Mouse (Mus musculus) stomach, embryonic 16.5 days (tissue): ENCODE measurements around the gene Adgrl2. TPM values are rescaled to one million over a fixed set of nuclear protein-coding genes. Genes with fewer than 3 reads are reported as not detected.

Experiments used
- ATAC-seq: fragments of 200-750 bp; cut with Nextera tagmentation; 2 replicates; pipeline ENCODE4 v1.8.0; 2017; ENCODE audit warnings: moderate number of reproducible peaks, moderate TSS enrichment; ENCODE audit not compliant: insufficient read depth, low FRiP score
- H3K27ac ChIP-seq: fragments of 300-500 bp; sonication (generic); 2 replicates; pipeline ENCODE4 v1.5.1; 2014; ENCODE audit warnings: low read length
- H3K27me3 ChIP-seq: fragments of 300-500 bp; sonication (generic); 2 replicates; pipeline ENCODE4 v1.6.1; 2014; ENCODE audit warnings: low read length, control low read depth, mixed read lengths; ENCODE audit not compliant: control insufficient read depth, insufficient read depth
- H3K36me3 ChIP-seq: fragments of 300-500 bp; sonication (generic); 2 replicates; pipeline ENCODE4 v1.6.1; 2014; ENCODE audit warnings: low read length; ENCODE audit not compliant: control insufficient read depth, insufficient read depth
- H3K4me1 ChIP-seq: fragments of 300-500 bp; sonication (generic); 2 replicates; pipeline ENCODE4 v1.6.1; 2014; ENCODE audit warnings: low read length, control low read depth, mixed read lengths; ENCODE audit not compliant: control insufficient read depth, insufficient read depth
- H3K4me2 ChIP-seq: fragments of 300-500 bp; sonication (generic); 2 replicates; pipeline ENCODE4 v1.6.1; 2014; ENCODE audit warnings: low read depth, low read length, mixed read lengths
- H3K4me3 ChIP-seq: fragments of 300-500 bp; sonication (generic); replicated peaks from 2 replicates; pipeline ENCODE4 v1.5.1; 2014; ENCODE audit warnings: mild to moderate bottlenecking, low read length
- H3K9ac ChIP-seq: fragments of 300-500 bp; sonication (generic); 2 replicates; pipeline ENCODE4 v1.6.1; 2014; ENCODE audit warnings: low read length
- H3K9me3 ChIP-seq: fragments of 300-500 bp; sonication (generic); replicated peaks from 2 replicates; pipeline ENCODE4 v1.6.1; 2016; ENCODE audit warnings: low read length, control low read depth; ENCODE audit not compliant: control insufficient read depth
- WGBS: fragments of 180-500 bp; shearing (Covaris S2); extraction: QIAGEN DNeasy Blood & Tissue Kit; methylation state at CpG from one replicate; pipeline ENCODE4 v1.1.7; 2014; 5-methylcytosine and 5-hydroxymethylcytosine counted together
- polyA plus RNA-seq: library from polyadenylated mRNA; unstranded; fragments of >200 nt; fragmentation: Nextera tagmentation; extraction: Ambion mirVana; gene quantifications from 2 replicates; pipeline ENCODE4 v1.2.1, GENCODE M21; 2015

Gene Adgrl2
- polyA plus RNA-seq, 1 experiment from 2014 or later, result 39.6 TPM

DNA sequence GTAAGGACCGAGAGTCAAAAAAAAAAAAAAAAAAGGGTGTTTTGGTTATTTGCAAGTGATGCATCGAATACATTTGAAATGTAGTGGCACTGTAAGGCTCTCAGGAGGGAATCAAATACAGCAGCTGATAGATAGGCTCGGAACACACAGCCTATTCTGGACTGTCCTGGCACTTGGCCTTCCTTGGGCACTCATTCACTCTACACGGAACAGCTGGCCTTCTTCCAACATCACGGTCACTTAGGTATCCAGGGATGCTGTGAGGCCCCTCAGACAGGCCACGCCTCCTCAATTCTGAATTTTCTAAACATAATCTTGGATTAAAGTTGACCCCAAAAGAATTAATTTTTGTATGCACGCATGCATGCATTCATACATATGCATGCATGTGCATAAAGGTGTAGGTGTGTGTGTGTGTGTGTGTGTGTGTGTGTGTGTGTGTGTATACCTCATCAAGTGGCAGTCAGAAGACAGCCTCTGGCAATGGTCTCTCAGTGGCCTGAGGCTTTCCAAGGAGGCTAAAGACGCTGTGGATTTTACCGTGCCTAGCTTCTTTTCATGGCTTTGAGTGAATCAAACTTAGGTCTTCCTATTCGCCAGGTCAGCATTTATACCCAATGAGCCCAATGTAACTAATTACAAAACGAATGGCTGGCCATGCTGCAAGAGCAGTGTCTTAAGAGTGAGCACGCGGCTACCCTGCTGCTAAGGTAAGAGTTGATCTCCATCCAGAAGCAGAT lies 152.1 kb downstream of the Adgrl2 start:
- no peak overlapping the region for H3K4me2 ChIP-seq
- WGBS, result 78% methylated on average over 13 of the region's 13 CpGs
- peaks cover 33% of the 10 kb centered on the region for H3K36me3 ChIP-seq
- H3K9me3 ChIP-seq, result no peaks in the 10 kb centered on the region
- H3K27ac ChIP-seq, result no peak overlapping the region
- no peak overlapping the region for H3K4me3 ChIP-seq
- no peaks in the 10 kb centered on the region for H3K4me1 ChIP-seq
- no peaks in the 10 kb centered on the region for H3K27me3 ChIP-seq
- ATAC-seq, result no peak
- H3K9ac ChIP-seq, result no peak overlapping the region

DNA sequence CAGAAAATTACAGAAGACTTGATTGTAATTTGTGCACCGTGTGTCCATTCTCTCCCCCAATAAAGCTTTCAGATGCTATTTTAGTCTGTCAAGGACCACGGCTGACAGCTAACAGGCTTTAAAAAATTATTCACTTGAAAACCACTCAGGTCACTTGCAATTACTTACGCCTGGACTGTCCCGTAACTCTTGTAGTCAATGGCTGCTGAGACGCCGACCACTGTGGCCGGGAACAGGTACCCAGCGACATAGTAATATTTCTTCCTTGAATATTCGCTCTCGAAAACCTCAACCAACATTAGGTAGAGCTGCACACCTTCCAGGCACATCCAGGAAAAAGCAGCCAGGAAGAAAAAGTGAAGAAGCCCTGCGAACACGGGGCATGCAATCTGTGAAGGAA lies 155.2 kb downstream of the Adgrl2 start:
- no peaks in the 10 kb centered on the region for H3K9me3 ChIP-seq
- no peaks in the 10 kb centered on the region for H3K4me1 ChIP-seq
- H3K4me3 ChIP-seq, result no peak overlapping the region
- H3K27me3 ChIP-seq, result no peaks in the 10 kb centered on the region
- H3K36me3 ChIP-seq, result peaks cover 36% of the 10 kb centered on the region
- H3K4me2 ChIP-seq, result no peak overlapping the region
- no peak overlapping the region for H3K9ac ChIP-seq
- WGBS, result 93% methylated on average over 12 of the region's 12 CpGs
- H3K27ac ChIP-seq, result no peak overlapping the region
- ATAC-seq, result no peak

DNA sequence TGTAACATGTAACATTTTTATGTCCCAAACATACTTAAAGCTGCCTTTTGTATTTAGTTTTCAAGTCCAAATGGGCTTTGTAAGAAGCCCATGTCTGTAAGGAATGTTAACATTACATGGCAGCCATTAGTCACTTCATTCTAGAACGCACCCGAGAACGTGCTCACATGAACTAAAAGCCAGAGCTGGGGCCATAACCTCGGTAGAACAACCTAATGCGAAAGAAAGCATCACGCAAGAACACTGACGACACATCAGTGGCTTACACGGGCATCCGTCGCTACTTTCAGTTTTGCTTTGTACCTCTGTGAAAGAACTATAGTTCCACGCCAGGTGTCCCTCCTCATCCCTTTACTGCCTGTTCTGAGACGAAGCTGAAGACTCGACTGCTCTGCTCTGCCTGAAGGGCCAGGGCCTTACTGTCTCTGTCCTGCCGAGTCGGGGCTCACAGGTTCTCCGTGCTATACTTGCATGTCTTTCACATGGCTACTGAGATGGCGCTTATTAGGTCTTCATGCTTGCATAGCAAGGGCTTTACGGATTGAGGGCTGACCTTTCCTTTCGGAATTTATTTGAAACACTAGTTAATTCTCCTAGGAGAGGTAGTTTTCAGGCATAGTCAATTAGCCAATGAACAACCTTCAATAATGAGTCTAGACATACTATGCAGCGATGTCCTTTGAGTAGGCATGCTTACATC lies 157.1 kb downstream of the Adgrl2 start:
- Histone ChIP-seq H3K4me3 (no peak overlapping the region), H3K9me3 (no peaks in the 10 kb centered on the region), H3K27ac (no peak overlapping the region), H3K4me1 (no peaks in the 10 kb centered on the region), H3K9ac (no peak overlapping the region), H3K27me3 (no peaks in the 10 kb centered on the region), H3K36me3 (peaks cover 31% of the 10 kb centered on the region), H3K4me2 (no peak overlapping the region)
- ATAC-seq, result no peak
- 90% methylated on average over 20 of the region's 20 CpGs for WGBS

DNA sequence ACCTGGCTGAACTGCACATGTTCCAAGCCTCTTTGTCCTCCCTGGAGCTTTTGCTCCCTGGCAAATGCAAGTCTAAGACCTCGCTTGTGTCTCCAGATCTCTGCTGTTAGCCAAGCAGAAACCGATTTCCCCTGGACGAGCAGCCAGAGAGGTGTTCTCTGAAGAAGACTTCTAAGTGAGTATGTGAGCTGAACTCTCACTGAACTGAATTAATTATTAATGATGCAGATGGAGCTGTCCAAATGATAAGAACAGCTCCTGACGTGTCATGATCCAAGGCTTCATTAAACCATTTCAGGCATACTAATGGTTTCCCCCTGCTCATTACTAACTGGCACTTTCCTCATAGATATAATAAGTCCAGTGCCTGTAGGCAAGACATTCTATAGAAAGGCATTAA lies 158.4 kb downstream of the Adgrl2 start:
- no peak for ATAC-seq
- Histone ChIP-seq H3K27ac (no peak overlapping the region), H3K27me3 (no peaks in the 10 kb centered on the region), H3K9ac (no peak overlapping the region), H3K4me3 (no peak overlapping the region), H3K9me3 (no peaks in the 10 kb centered on the region), H3K4me1 (no peaks in the 10 kb centered on the region), H3K4me2 (no peak overlapping the region), H3K36me3 (peaks cover 25% of the 10 kb centered on the region)
- 75% methylated on average over 4 of the region's 4 CpGs for WGBS

DNA sequence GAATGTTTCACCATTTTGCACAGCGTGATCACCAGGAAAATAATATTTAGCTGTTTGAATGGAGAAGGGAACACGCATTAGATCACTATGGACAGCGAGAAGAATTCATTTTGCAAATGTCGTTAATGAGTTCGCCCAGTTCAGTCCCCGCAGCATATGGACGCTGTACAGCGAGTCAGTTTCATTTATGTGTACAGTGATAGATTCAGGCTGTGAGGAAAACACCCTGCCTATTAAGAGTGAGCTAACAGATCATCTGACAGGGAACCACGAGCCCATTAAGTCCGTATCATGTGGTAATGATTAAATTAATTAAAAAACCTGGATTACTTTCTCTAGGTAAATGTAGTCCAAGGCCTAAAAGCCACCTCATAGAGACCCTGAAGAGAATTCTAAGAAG lies 161.8 kb downstream of the Adgrl2 start:
- Histone ChIP-seq H3K4me1 (no peaks in the 10 kb centered on the region), H3K36me3 (peaks cover 13% of the 10 kb centered on the region; the same call in 1 of the 2 replicates), H3K27me3 (no peaks in the 10 kb centered on the region), H3K4me2 (no peak overlapping the region), H3K9ac (no peak overlapping the region), H3K9me3 (no peaks in the 10 kb centered on the region), H3K4me3 (no peak overlapping the region), H3K27ac (no peak overlapping the region)
- WGBS, result 80% methylated on average over 10 of the region's 10 CpGs
- no peak for ATAC-seq

DNA sequence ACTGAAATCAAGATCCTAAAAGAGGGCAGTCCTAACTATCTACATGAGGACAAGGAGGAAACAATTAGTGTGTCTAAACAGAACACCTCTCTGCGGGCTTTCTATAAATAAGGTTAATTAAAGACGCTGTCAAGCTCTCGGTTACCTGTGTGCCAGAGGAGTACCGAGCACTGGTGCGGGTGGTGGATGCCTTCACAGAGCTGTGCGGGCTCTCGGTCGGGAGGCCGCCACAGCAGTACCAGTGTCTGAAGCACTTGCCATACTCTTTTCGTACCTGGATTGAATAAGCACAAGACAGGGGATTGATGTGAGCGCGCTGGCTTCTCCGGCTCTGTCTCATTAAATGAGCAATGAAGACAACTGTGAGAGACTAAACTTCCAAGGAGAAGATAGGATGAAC lies 166.8 kb downstream of the Adgrl2 start:
- 96% methylated on average over 13 of the region's 13 CpGs for WGBS
- ATAC-seq, result no peak
- Histone ChIP-seq H3K4me2 (no peak overlapping the region), H3K9ac (no peak overlapping the region), H3K27me3 (no peaks in the 10 kb centered on the region), H3K36me3 (peaks cover 31% of the 10 kb centered on the region), H3K4me1 (no peaks in the 10 kb centered on the region), H3K27ac (no peak overlapping the region), H3K9me3 (no peaks in the 10 kb centered on the region), H3K4me3 (no peak overlapping the region)

DNA sequence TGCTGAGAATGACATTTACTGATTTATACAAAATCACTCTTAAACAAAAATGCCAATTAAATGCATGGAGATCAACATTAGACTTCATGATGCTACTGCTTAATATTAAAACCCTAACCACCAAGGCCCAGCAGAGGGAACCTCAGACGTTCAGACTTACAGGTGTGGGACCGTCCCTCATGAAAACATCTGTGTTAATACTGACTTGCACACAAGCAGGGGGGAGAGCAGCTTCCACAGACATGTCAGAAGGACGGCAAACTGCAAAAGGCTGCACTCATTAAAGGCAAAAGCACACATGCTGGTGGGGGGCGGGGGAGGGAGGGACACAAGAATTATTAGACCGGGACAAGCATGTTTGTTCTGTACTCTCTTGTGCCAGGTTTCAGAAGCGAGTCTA lies 168.7 kb downstream of the Adgrl2 start:
- no peaks in the 10 kb centered on the region for H3K27me3 ChIP-seq
- no peaks in the 10 kb centered on the region for H3K4me1 ChIP-seq
- no peaks in the 10 kb centered on the region for H3K9me3 ChIP-seq
- H3K9ac ChIP-seq, result no peak overlapping the region
- WGBS, result 74% methylated on average over 6 of the region's 6 CpGs
- H3K4me3 ChIP-seq, result no peak overlapping the region
- ATAC-seq, result no peak
- no peak overlapping the region for H3K4me2 ChIP-seq
- H3K27ac ChIP-seq, result no peak overlapping the region
- peaks cover 47% of the 10 kb centered on the region for H3K36me3 ChIP-seq

DNA sequence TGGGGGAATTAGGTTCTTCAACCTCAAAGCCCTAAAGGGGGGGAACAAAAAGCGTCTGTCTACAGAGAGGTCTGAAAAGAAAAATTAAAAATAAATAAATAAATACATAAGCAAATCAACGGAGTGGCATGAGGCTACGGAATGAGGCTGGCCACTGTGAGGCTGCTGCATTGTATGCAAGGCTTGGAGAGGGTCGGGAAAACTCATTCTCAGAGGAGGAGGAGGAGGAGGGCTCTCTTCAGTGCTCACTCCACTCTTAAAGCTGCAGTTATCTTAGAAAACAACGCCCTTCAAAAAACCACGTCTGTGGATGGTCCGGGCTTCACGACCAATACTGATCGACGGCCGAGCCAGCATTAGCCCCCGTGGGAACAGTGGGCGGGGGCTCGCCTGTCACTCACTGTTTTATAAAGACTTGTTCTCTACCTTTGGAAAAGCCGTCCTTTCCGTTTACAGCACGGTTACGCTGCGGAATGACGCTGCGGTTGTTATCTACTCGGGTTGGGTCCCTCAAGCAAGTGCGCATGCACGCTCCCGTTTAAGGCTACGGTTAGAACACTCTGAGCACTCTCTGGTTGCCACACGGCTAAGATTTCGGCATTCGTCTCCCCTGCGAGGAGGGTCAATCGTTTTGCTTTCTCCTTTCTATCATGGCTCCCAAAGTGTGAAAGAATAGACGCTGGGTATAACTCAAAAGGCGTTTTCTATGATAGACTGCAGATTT lies 170.9 kb downstream of the Adgrl2 start:
- H3K4me3 ChIP-seq, result no peak overlapping the region
- no peaks in the 10 kb centered on the region for H3K4me1 ChIP-seq
- ATAC-seq, result no peak
- no peak overlapping the region for H3K9ac ChIP-seq
- H3K9me3 ChIP-seq, result no peaks in the 10 kb centered on the region
- no peak overlapping the region for H3K4me2 ChIP-seq
- 90% methylated on average over 33 of the region's 33 CpGs for WGBS
- peaks cover 53% of the 10 kb centered on the region for H3K36me3 ChIP-seq
- H3K27ac ChIP-seq, result no peak overlapping the region
- H3K27me3 ChIP-seq, result no peaks in the 10 kb centered on the region
